Mouse (Mus musculus): Measurements from ENCODE around the gene Mmgt1. TPM values are rescaled to one million over a fixed set of nuclear protein-coding genes. Genes with fewer than 3 reads are reported as not detected.

Mmgt1 gene
- 0.86 and 1.0 TPM in 2 replicates for polyA plus RNA-seq (2012)

GRCm38 (mm10) chrX:56597887-56598640, at the start of gene Mmgt1:
TSS of gene Mmgt1 (minus strand) at chrX:56598069.

GRCm38 (mm10) chrX:56609623-56610317, 11.9 kb upstream of the Mmgt1 start, which contains the start of gene Slc9a6:
TSS of gene Slc9a6 (plus strand) at chrX:56609757.

GRCm38 (mm10) chrX:56549506-56549905, 48.4 kb downstream of the Mmgt1 start, which contains the start of gene Gm648:
TSS of gene Gm648 (minus strand) at chrX:56549606.

Other genes with a start within 250 kb of the Mmgt1 start
- 0.48 and 0.96 TPM in 2 replicates for gene Smim10l2a, start 223.5 kb downstream of the Mmgt1 start, polyA plus RNA-seq (2012)
- gene Gm2174, start 150.1 kb downstream of the Mmgt1 start, polyA plus RNA-seq (2012), result not detected in 2 replicates
- 5.6 and 9.3 TPM in 2 replicates for gene Ints6l, start 143.2 kb downstream of the Mmgt1 start, polyA plus RNA-seq (2012)
- not detected in 2 replicates for gene Gm10477, start 73.3 kb downstream of the Mmgt1 start, polyA plus RNA-seq (2012)
- not detected in 2 replicates for gene Gm648, start 48.5 kb downstream of the Mmgt1 start, polyA plus RNA-seq (2012)
- 13.3 and 13.8 TPM in 2 replicates for gene Slc9a6, start 11.7 kb upstream of the Mmgt1 start, polyA plus RNA-seq (2012)
- gene Fhl1, start 133.7 kb upstream of the Mmgt1 start, polyA plus RNA-seq (2012), result 0.18 and 0.40 TPM in 2 replicates
- gene Map7d3, start 224.3 kb upstream of the Mmgt1 start, polyA plus RNA-seq (2012), result 0.53 and 0.68 TPM in 2 replicates

All from megakaryocyte-erythroid progenitor cell, adult 5 weeks (primary cell).